Mouse (Mus musculus): ENCODE measurements around the gene Peli1. TPM values are rescaled to one million over a fixed set of nuclear protein-coding genes. Genes with fewer than 3 reads are reported as not detected.

Gene Peli1
- polyA plus RNA-seq, 1 experiment: 3.5 TPM

DNA sequence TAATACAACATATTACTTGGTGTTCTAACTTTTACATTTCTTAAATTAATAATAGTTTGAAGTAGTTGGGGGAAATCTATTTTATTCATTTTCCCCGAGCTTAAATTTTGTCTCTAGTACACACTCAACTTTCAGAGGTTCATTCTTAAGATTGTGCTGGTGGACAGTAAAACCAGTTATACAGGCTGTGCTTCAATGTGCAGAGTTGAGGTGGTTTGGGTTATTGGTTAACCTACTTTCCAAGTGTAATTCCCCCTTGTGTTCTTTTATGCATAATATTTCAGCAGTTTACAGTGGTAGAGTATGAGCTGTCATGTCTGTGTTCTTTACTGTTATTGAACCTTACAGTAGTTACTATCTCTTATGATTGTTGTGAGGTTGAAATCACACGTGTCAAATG, 40.6 kb downstream of the Peli1 start:
- Histone ChIP-seq H3K79me2 (ENCODE audit: control insufficient read depth, insufficient read depth) (peaks cover 75% of the 10 kb centered on the region), H3K27me3 (ENCODE audit: control insufficient read depth, insufficient read depth, insufficient read length) (no peaks in the 10 kb centered on the region), H3K79me3 (ENCODE audit: low read depth) (peaks cover 30% of the 10 kb centered on the region), H3K36me3 (ENCODE audit: control insufficient read depth, insufficient read depth) (peaks cover 5% of the 10 kb centered on the region), H3K4me3 (ENCODE audit: insufficient read depth, poor library complexity, severe bottlenecking) (no peak overlapping the region), H3ac (ENCODE audit: control insufficient read depth, insufficient read length, low read depth) (no peak overlapping the region)
- TF ChIP-seq MYOG (IDR thresholded peaks at IDR 0.05; ENCODE audit: control insufficient read depth, extremely low read depth, insufficient read length) (no peak), USF1 (IDR thresholded peaks at IDR 0.05; ENCODE audit: low read depth) (no peak), MYOD1 (IDR thresholded peaks at IDR 0.05; ENCODE audit: control insufficient read depth, insufficient read length, low read depth) (no peak), FOSL1 (IDR thresholded peaks at IDR 0.05; ENCODE audit: insufficient read depth, low read length, poor library complexity, severe bottlenecking) (no peak), CEBPB (IDR thresholded peaks at IDR 0.05; ENCODE audit: low read depth) (no peak), MAX (IDR thresholded peaks at IDR 0.05) (no peak), CTCF (IDR thresholded peaks at IDR 0.05; ENCODE audit: control insufficient read depth, insufficient read depth, insufficient read length) (no peak)

DNA sequence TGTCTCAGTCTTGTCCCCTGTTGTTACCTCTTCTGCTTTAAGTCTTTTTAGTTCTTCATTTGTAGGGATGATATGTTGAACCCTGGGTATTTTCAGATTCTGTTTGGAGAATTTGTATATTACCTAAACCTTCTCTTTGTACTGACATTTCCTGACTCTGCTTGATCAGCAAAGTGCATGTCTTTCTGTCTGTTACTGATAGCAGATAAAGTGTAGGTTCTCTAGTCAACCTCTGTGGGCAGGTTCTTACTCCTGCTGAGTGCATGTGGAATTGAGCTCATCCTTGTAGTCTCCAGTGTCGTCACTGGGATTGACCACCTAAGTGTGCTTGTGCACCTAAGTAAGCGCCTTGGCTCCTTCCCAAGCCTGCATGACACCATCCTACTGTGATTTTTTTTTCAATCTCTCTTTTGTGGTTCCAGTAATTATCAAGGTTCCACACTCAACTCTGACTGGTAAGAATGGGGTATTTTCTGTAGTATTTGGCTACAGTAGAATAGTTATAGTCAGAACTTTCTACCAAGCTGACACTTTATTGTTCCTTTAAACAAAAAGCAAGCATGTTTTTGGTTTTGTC, 43.9 kb downstream of the Peli1 start:
- no peaks in the 10 kb centered on the region for H3K27me3 ChIP-seq (ENCODE audit: control insufficient read depth, insufficient read depth, insufficient read length)
- no peak overlapping the region for H3K4me3 ChIP-seq (ENCODE audit: insufficient read depth, poor library complexity, severe bottlenecking)
- no peak overlapping the region for H3ac ChIP-seq (ENCODE audit: control insufficient read depth, insufficient read length, low read depth)
- no peak for TF ChIP-seq FOSL1 (IDR thresholded peaks at IDR 0.05; ENCODE audit: insufficient read depth, low read length, poor library complexity, severe bottlenecking)
- TF ChIP-seq MAX (IDR thresholded peaks at IDR 0.05): no peak
- no peak for TF ChIP-seq MYOG (IDR thresholded peaks at IDR 0.05; ENCODE audit: control insufficient read depth, extremely low read depth, insufficient read length)
- no peak for TF ChIP-seq MYOD1 (IDR thresholded peaks at IDR 0.05; ENCODE audit: control insufficient read depth, insufficient read length, low read depth)
- TF ChIP-seq CEBPB (IDR thresholded peaks at IDR 0.05; ENCODE audit: low read depth): no peak
- no peak for TF ChIP-seq CTCF (IDR thresholded peaks at IDR 0.05; ENCODE audit: control insufficient read depth, insufficient read depth, insufficient read length)
- TF ChIP-seq USF1 (IDR thresholded peaks at IDR 0.05; ENCODE audit: low read depth): no peak
- peaks cover 13% of the 10 kb centered on the region for H3K79me3 ChIP-seq (ENCODE audit: low read depth)
- peaks cover 11% of the 10 kb centered on the region for H3K36me3 ChIP-seq (ENCODE audit: control insufficient read depth, insufficient read depth)
- peaks cover 49% of the 10 kb centered on the region for H3K79me2 ChIP-seq (ENCODE audit: control insufficient read depth, insufficient read depth)

DNA sequence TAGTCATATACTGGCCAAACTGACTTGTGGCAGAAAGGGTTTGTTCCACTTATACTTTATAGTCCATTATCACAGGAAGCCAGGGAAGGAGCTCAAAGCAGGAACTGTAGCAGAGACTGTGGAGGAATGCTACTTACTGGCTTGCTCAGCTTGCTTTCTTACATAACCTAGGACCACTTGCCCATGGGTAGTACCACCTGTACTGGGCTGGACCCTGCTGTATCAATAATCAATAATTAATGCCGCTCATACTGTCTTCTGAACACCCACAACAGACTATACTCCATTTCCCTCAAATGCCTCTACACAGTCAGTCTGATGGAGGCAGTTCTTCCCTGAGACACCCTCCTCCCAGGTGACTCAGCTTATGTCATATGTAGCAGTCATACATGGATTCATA, 48.4 kb downstream of the Peli1 start:
- TF ChIP-seq CTCF (IDR thresholded peaks at IDR 0.05; ENCODE audit: control insufficient read depth, insufficient read depth, insufficient read length) (no peak), CEBPB (IDR thresholded peaks at IDR 0.05; ENCODE audit: low read depth) (no peak), MYOD1 (IDR thresholded peaks at IDR 0.05; ENCODE audit: control insufficient read depth, insufficient read length, low read depth) (no peak), MYOG (IDR thresholded peaks at IDR 0.05; ENCODE audit: control insufficient read depth, extremely low read depth, insufficient read length) (no peak), FOSL1 (IDR thresholded peaks at IDR 0.05; ENCODE audit: insufficient read depth, low read length, poor library complexity, severe bottlenecking) (no peak), USF1 (IDR thresholded peaks at IDR 0.05; ENCODE audit: low read depth) (no peak), MAX (IDR thresholded peaks at IDR 0.05) (no peak)
- Histone ChIP-seq H3ac (ENCODE audit: control insufficient read depth, insufficient read length, low read depth) (no peak overlapping the region), H3K4me3 (ENCODE audit: insufficient read depth, poor library complexity, severe bottlenecking) (no peak overlapping the region), H3K27me3 (ENCODE audit: control insufficient read depth, insufficient read depth, insufficient read length) (no peaks in the 10 kb centered on the region), H3K79me3 (ENCODE audit: low read depth) (no peaks in the 10 kb centered on the region), H3K79me2 (ENCODE audit: control insufficient read depth, insufficient read depth) (peaks cover 13% of the 10 kb centered on the region), H3K36me3 (ENCODE audit: control insufficient read depth, insufficient read depth) (peaks cover 16% of the 10 kb centered on the region)

- Histone ChIP-seq H3K79me2 (ENCODE audit: control insufficient read depth, insufficient read depth) (no peaks in the 10 kb centered on the region), H3ac (ENCODE audit: control insufficient read depth, insufficient read length, low read depth) (no peak overlapping the region), H3K79me3 (ENCODE audit: low read depth) (no peaks in the 10 kb centered on the region), H3K4me3 (ENCODE audit: insufficient read depth, poor library complexity, severe bottlenecking) (no peak overlapping the region), H3K36me3 (ENCODE audit: control insufficient read depth, insufficient read depth) (peaks cover 19% of the 10 kb centered on the region), H3K27me3 (ENCODE audit: control insufficient read depth, insufficient read depth, insufficient read length) (no peaks in the 10 kb centered on the region)
- TF ChIP-seq MYOG (IDR thresholded peaks at IDR 0.05; ENCODE audit: control insufficient read depth, extremely low read depth, insufficient read length) (no peak), FOSL1 (IDR thresholded peaks at IDR 0.05; ENCODE audit: insufficient read depth, low read length, poor library complexity, severe bottlenecking) (no peak), MAX (IDR thresholded peaks at IDR 0.05) (no peak), USF1 (IDR thresholded peaks at IDR 0.05; ENCODE audit: low read depth) (no peak), CEBPB (IDR thresholded peaks at IDR 0.05; ENCODE audit: low read depth) (no peak), MYOD1 (IDR thresholded peaks at IDR 0.05; ENCODE audit: control insufficient read depth, insufficient read length, low read depth) (no peak), CTCF (IDR thresholded peaks at IDR 0.05; ENCODE audit: control insufficient read depth, insufficient read depth, insufficient read length) (no peak)
These were observed 50.2 kb downstream of the Peli1 start for GRCm38 (mm10) chr11:21141242-21141641.

GRCm38 (mm10) chr11:21141755-21142154, 50.7 kb downstream of the Peli1 start:
- no peak overlapping the region for H3ac ChIP-seq (ENCODE audit: control insufficient read depth, insufficient read length, low read depth)
- TF ChIP-seq USF1 (IDR thresholded peaks at IDR 0.05; ENCODE audit: low read depth): no peak
- no peak for TF ChIP-seq FOSL1 (IDR thresholded peaks at IDR 0.05; ENCODE audit: insufficient read depth, low read length, poor library complexity, severe bottlenecking)
- no peak for TF ChIP-seq MYOD1 (IDR thresholded peaks at IDR 0.05; ENCODE audit: control insufficient read depth, insufficient read length, low read depth)
- no peak for TF ChIP-seq CTCF (IDR thresholded peaks at IDR 0.05; ENCODE audit: control insufficient read depth, insufficient read depth, insufficient read length)
- TF ChIP-seq MAX (IDR thresholded peaks at IDR 0.05): no peak
- no peak for TF ChIP-seq MYOG (IDR thresholded peaks at IDR 0.05; ENCODE audit: control insufficient read depth, extremely low read depth, insufficient read length)
- no peak for TF ChIP-seq CEBPB (IDR thresholded peaks at IDR 0.05; ENCODE audit: low read depth)
- H3K36me3 ChIP-seq (ENCODE audit: control insufficient read depth, insufficient read depth): peaks cover 21% of the 10 kb centered on the region
- no peaks in the 10 kb centered on the region for H3K79me3 ChIP-seq (ENCODE audit: low read depth)
- H3K4me3 ChIP-seq (ENCODE audit: insufficient read depth, poor library complexity, severe bottlenecking): no peak overlapping the region
- H3K79me2 ChIP-seq (ENCODE audit: control insufficient read depth, insufficient read depth): no peaks in the 10 kb centered on the region
- H3K27me3 ChIP-seq (ENCODE audit: control insufficient read depth, insufficient read depth, insufficient read length): no peaks in the 10 kb centered on the region

Data from C2C12 (cell line).